Mouse (Mus musculus) embryonic facial prominence, embryonic 15.5 days (tissue): ENCODE measurements around the gene Rpl15. TPM values are rescaled to one million over a fixed set of nuclear protein-coding genes. Genes with fewer than 3 reads are reported as not detected.

Source experiments
- ATAC-seq: fragments of 200-750 bp; cut with Nextera tagmentation; 2 replicates; pipeline ENCODE4 v1.8.0; 2017; ENCODE audit warnings: low read depth, moderate TSS enrichment; ENCODE audit not compliant: insufficient number of reproducible peaks, low FRiP score, low TSS enrichment
- H3K27ac ChIP-seq: fragments of 300-500 bp; sonication (generic); replicated peaks from 2 replicates; pipeline ENCODE4 v1.5.1; 2015; ENCODE audit warnings: mild to moderate bottlenecking, inconsistent platforms
- H3K27me3 ChIP-seq: fragments of 300-500 bp; sonication (generic); 2 replicates; pipeline ENCODE4 v1.6.1; 2015; ENCODE audit warnings: inconsistent platforms
- H3K36me3 ChIP-seq: fragments of 300-500 bp; sonication (generic); 2 replicates; pipeline ENCODE4 v1.6.1; 2015; ENCODE audit warnings: mild to moderate bottlenecking, inconsistent platforms
- H3K4me1 ChIP-seq: fragments of 300-500 bp; sonication (generic); 2 replicates; pipeline ENCODE4 v1.6.1; 2015; ENCODE audit warnings: inconsistent platforms
- H3K4me2 ChIP-seq: fragments of 300-500 bp; sonication (generic); replicated peaks from 2 replicates; pipeline ENCODE4 v1.6.1; 2015; ENCODE audit warnings: mild to moderate bottlenecking, inconsistent platforms
- H3K4me3 ChIP-seq: fragments of 300-500 bp; sonication (generic); replicated peaks from 2 replicates; pipeline ENCODE4 v1.5.1; 2015; ENCODE audit warnings: mild to moderate bottlenecking, inconsistent platforms
- H3K9ac ChIP-seq: fragments of 300-500 bp; sonication (generic); 2 replicates; pipeline ENCODE4 v1.6.1; 2015; ENCODE audit warnings: inconsistent platforms
- H3K9me3 ChIP-seq: fragments of 300-500 bp; sonication (generic); replicated peaks from 2 replicates; pipeline ENCODE4 v1.6.1; 2016; ENCODE audit warnings: inconsistent platforms
- WGBS: fragments of 180-500 bp; shearing (Covaris S2); methylation state at CpG from one replicate; pipeline ENCODE4 v1.1.7; 2015; 5-methylcytosine and 5-hydroxymethylcytosine counted together
- polyA plus RNA-seq: library from polyadenylated mRNA; unstranded; fragments of >200 nt; fragmentation: Nextera tagmentation; extraction: Ambion mirVana; gene quantifications from 2 replicates; pipeline ENCODE4 v1.2.1, GENCODE M21; 2015

The Rpl15 gene
- polyA plus RNA-seq, result 390 and 399 TPM in 2 replicates

GRCm38 (mm10) chr14:18270529-18271441 lies at the start of gene Rpl15, which contains the start of gene Nkiras1:
Gene Rpl15 (minus strand): TSS chr14:18271391.
Gene Nkiras1 (plus strand): TSS chr14:18271136.
- under 1% methylated on average over 78 of the region's 78 CpGs for WGBS
- Histone ChIP-seq H3K27ac (peak within 1 kb of the TSS; percentile 89), H3K4me1 (peaks cover 12% of the 10 kb centered on the region), H3K4me2 (peak within 1 kb of the TSS; percentile 61), H3K4me3 (peak within 1 kb of the TSS; percentile 86), H3K27me3 (no peaks in the 10 kb centered on the region), H3K36me3 (peaks cover 22% of the 10 kb centered on the region), H3K9me3 (no peaks in the 10 kb centered on the region), H3K9ac (peak within 1 kb of the TSS; percentile 91)
- ATAC-seq, result peak; percentile 100

DNA sequence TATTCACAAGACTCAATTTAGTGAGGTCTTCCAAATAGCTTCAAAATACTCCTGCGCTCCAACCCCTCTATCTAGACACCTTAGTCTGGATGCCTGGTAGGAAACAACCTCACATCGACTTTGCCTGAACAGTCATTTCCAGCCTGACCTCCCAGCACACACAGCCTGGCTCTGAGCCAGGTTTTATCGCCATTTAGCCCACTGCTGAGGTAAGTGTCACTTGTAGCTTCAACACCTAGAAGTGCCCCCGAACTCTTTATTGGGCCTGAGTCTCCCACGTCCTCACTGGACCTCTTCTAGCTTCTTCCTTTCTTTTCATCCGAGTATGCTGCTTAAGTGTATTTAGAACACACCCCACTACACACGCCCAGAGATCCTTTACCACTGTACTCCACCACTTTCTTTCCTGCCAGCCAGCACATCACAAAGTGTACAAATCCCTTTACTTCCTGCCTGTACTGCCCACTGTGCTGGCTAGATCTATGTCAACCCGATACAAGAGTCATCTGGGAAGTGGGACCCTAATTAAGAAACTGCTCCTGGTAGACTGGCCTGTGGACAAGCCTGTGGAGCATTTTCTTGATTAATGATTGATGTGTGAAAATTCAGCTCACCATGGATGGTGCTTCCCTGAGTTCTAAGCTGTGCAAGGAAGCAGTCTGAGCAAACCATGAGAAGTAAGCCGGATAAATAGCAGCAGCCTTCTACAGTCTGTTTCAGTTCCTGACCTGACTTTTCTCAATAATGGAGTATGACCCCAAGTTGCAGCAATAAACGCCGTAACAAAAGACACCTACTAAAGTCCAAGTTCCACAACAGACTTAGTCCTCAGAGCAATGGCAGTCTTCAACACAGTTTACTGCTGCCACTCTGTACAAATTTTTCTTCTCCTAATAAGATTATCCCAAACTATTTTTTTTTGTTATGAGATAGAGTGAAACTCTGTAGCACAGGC lies 46.5 kb upstream of the Rpl15 start:
- 76% methylated on average over 11 of the region's 11 CpGs for WGBS
- Histone ChIP-seq H3K27me3 (no peaks in the 10 kb centered on the region), H3K36me3 (no peaks in the 10 kb centered on the region), H3K4me3 (no peak overlapping the region), H3K4me2 (no peak overlapping the region), H3K9me3 (no peaks in the 10 kb centered on the region), H3K27ac (no peak overlapping the region), H3K9ac (no peak overlapping the region), H3K4me1 (no peaks in the 10 kb centered on the region)
- no peak for ATAC-seq

DNA sequence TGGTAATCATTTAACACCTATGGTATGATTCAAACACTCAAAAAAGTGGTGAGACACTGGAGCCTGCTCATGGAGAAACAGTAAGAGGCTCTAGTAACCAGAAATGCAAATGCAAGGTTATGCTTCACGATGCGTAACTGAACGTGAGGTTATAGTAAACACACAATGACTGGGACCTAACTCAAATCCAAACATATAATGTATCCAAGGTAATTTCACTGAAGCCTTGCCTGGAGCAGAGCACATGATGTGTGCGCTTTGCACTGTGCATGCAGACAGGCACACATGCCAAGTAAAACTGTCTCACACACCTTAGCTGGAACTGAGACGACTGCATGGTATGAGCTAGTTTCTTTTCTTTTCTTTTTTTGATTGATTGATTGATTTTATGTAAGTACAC lies 33.0 kb upstream of the Rpl15 start:
- H3K4me2 ChIP-seq, result no peak overlapping the region
- no peaks in the 10 kb centered on the region for H3K27me3 ChIP-seq
- no peak for ATAC-seq
- H3K4me1 ChIP-seq, result no peaks in the 10 kb centered on the region
- H3K36me3 ChIP-seq, result no peaks in the 10 kb centered on the region
- no peak overlapping the region for H3K4me3 ChIP-seq
- no peak overlapping the region for H3K9ac ChIP-seq
- no peak overlapping the region for H3K27ac ChIP-seq
- no peaks in the 10 kb centered on the region for H3K9me3 ChIP-seq
- WGBS, result 84% methylated on average over 5 of the region's 5 CpGs

GRCm38 (mm10) chr14:18303262-18303661 lies 32.1 kb upstream of the Rpl15 start:
- 72% methylated on average over 4 of the region's 4 CpGs for WGBS
- Histone ChIP-seq H3K4me3 (no peak overlapping the region), H3K4me1 (no peaks in the 10 kb centered on the region), H3K4me2 (no peak overlapping the region), H3K27ac (no peak overlapping the region), H3K36me3 (no peaks in the 10 kb centered on the region), H3K27me3 (no peaks in the 10 kb centered on the region), H3K9ac (no peak overlapping the region), H3K9me3 (no peaks in the 10 kb centered on the region)
- no peak; the same call in 1 of the 2 replicates for ATAC-seq

GRCm38 (mm10) chr14:18302750-18303149 lies 31.6 kb upstream of the Rpl15 start:
- Histone ChIP-seq H3K27ac (no peak overlapping the region), H3K9ac (no peak overlapping the region), H3K4me2 (no peak overlapping the region), H3K9me3 (no peaks in the 10 kb centered on the region), H3K4me1 (no peaks in the 10 kb centered on the region), H3K4me3 (no peak overlapping the region), H3K27me3 (no peaks in the 10 kb centered on the region), H3K36me3 (no peaks in the 10 kb centered on the region)
- WGBS, result 68% methylated on average over 3 of the region's 3 CpGs
- no peak for ATAC-seq

DNA sequence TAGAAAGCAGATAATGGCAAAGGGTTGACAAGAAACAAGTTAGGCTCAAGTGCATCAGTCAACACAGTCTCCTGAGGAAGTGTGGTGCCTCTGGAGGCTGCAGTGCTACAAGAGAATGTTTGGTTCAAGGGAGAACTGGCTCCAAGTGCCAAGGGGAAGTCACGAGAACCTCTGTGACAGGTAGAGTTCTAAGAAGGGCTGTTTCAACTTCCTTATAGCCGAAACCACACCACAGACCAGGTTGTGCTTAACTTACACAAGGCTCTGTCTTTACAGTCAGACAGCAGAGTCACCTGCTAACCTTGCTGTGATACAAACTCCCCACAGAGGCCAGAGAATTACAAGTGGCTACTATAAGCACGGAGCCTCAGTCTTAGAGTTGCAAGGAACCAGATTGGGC lies 30.4 kb upstream of the Rpl15 start:
- H3K4me1 ChIP-seq, result no peaks in the 10 kb centered on the region
- H3K9me3 ChIP-seq, result no peaks in the 10 kb centered on the region
- no peak overlapping the region for H3K4me3 ChIP-seq
- WGBS, result 79% methylated on average over 3 of the region's 3 CpGs
- no peaks in the 10 kb centered on the region for H3K36me3 ChIP-seq
- no peak overlapping the region for H3K27ac ChIP-seq
- H3K27me3 ChIP-seq, result no peaks in the 10 kb centered on the region
- H3K4me2 ChIP-seq, result no peak overlapping the region
- no peak for ATAC-seq
- no peak overlapping the region for H3K9ac ChIP-seq

DNA sequence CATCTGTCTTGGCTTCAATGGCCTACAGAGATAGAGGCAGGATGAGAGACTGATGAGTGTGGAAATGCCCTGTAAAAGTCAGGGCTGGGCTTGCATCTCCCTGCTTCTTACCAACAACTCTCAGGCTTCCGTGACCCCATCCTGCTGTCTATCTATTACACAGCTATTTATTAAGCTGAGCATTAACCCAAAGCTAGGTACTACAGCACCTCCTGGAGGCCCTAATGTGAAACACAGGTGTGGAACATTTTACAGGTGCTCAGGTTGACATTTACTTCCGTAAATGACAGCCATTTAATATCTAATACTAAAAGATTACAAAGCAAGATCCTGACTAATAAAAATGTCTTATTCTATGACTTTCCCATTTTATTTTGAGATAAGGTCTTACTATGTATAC lies 29.5 kb upstream of the Rpl15 start:
- Histone ChIP-seq H3K4me1 (no peaks in the 10 kb centered on the region), H3K27me3 (no peaks in the 10 kb centered on the region), H3K27ac (no peak overlapping the region), H3K9ac (no peak overlapping the region), H3K4me2 (no peak overlapping the region), H3K4me3 (no peak overlapping the region), H3K9me3 (no peaks in the 10 kb centered on the region), H3K36me3 (no peaks in the 10 kb centered on the region)
- 97% methylated on average over 2 of the region's 2 CpGs for WGBS
- no peak for ATAC-seq

- no peak for ATAC-seq
- Histone ChIP-seq H3K4me2 (no peak overlapping the region), H3K9ac (no peak overlapping the region), H3K9me3 (no peaks in the 10 kb centered on the region), H3K4me1 (no peaks in the 10 kb centered on the region), H3K27me3 (no peaks in the 10 kb centered on the region), H3K4me3 (no peak overlapping the region), H3K36me3 (no peaks in the 10 kb centered on the region), H3K27ac (no peak overlapping the region)
- WGBS, result 82% methylated on average over 2 of the region's 2 CpGs
Measured at GRCm38 (mm10) chr14:18298874-18299273, 27.7 kb upstream of the Rpl15 start.

DNA sequence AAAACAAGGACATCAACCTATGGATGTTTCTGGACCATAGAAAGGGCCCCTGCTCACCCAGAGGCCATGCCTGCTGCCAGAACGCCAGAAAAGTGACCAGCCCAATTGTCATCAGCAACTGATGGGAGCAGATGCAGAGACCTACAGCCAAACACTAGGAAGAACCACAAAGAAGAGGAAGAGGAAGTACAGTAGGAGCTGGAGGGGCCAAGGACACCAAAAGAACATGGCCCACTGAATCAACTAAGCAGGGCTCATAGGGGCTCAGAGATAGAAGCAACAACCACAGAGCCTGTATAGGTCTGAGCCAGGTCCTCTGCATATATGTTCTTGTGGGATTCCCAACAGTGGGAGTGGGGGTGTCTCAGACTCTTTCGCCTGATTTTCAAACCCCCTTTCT lies 26.2 kb upstream of the Rpl15 start:
- no peak overlapping the region for H3K4me2 ChIP-seq
- H3K27me3 ChIP-seq, result no peaks in the 10 kb centered on the region
- WGBS, result 75% methylated on average over 2 of the region's 2 CpGs
- no peak for ATAC-seq
- no peak overlapping the region for H3K9ac ChIP-seq
- H3K4me3 ChIP-seq, result no peak overlapping the region
- no peaks in the 10 kb centered on the region for H3K9me3 ChIP-seq
- H3K4me1 ChIP-seq, result no peaks in the 10 kb centered on the region
- H3K27ac ChIP-seq, result no peak overlapping the region
- no peaks in the 10 kb centered on the region for H3K36me3 ChIP-seq

GRCm38 (mm10) chr14:18292578-18292977 lies 21.4 kb upstream of the Rpl15 start:
- H3K4me2 ChIP-seq, result no peak overlapping the region
- H3K9me3 ChIP-seq, result no peaks in the 10 kb centered on the region
- no peaks in the 10 kb centered on the region for H3K27me3 ChIP-seq
- no peak overlapping the region for H3K9ac ChIP-seq
- no peak for ATAC-seq
- 85% methylated on average over 3 of the region's 3 CpGs for WGBS
- no peaks in the 10 kb centered on the region for H3K4me1 ChIP-seq
- H3K4me3 ChIP-seq, result no peak overlapping the region
- H3K36me3 ChIP-seq, result no peaks in the 10 kb centered on the region
- no peak overlapping the region for H3K27ac ChIP-seq

DNA sequence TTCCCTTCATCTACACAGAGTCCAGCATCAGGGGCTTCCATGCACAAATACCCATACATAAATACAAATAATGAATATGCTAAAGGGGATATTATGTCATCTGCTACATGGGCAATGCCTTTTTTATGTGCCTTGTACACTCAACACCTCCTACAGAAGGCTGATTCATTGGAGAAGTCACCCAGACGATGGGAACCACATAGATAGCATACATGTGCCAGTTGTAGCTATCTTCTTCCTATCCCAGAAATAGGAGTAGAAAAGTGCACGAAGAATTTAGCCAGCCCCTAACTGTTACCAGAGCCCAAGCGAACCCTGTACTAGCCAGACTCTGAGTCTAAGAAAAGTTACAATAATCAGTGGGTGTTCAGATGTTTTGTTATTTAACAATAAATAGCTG lies 20.9 kb upstream of the Rpl15 start:
- Histone ChIP-seq H3K4me2 (no peak overlapping the region), H3K9me3 (no peaks in the 10 kb centered on the region), H3K27me3 (no peaks in the 10 kb centered on the region), H3K36me3 (no peaks in the 10 kb centered on the region), H3K27ac (no peak overlapping the region), H3K4me3 (no peak overlapping the region), H3K9ac (no peak overlapping the region), H3K4me1 (no peaks in the 10 kb centered on the region)
- ATAC-seq, result no peak
- WGBS, result 92% methylated on average over 3 of the region's 3 CpGs
